Mouse (Mus musculus) C3H10T1/2 (cell line): ENCODE measurements around the gene Lgr6. TPM values are rescaled to one million over a fixed set of nuclear protein-coding genes. Genes with fewer than 3 reads are reported as not detected.

Source experiments
- polyA plus RNA-seq, 2 experiments: library from polyadenylated mRNA; unstranded; fragments of >200 nt; fragmentation: generic; extraction: Trizol; gene quantifications; one replicate each; pipeline ENCODE4 v1.2.1; 2012; ENCODE audit warnings: missing spikeins in 2 of 2

Lgr6 gene
- polyA plus RNA-seq: 1 to 10 TPM in 1 of 2 experiments, under 1 TPM in 1; 0.08 to 3.7 TPM

DNA sequence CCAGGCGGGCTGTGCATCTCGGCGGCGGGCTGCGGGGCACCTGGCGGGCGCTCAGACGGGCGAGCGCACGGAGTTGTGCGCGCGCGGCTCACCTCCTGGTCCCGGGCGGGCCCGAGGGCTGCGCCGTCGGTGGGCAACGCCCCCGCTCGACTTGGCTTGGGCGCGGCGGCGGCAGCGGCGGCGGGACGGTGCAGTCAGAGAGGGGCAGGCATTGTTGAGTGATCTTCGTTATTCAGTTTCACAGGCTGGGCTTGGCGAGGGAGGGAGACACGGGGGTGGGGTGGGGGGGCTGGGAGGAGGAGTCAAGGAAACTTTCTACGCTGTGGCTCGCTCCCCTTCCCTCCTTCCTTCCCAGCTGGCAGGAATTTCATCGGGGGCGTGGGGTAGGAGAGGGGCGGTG lies at the start of gene Lgr6:
Gene Lgr6 (minus strand): TSS at position 153 of the 400 bp plus-strand sequence.

DNA sequence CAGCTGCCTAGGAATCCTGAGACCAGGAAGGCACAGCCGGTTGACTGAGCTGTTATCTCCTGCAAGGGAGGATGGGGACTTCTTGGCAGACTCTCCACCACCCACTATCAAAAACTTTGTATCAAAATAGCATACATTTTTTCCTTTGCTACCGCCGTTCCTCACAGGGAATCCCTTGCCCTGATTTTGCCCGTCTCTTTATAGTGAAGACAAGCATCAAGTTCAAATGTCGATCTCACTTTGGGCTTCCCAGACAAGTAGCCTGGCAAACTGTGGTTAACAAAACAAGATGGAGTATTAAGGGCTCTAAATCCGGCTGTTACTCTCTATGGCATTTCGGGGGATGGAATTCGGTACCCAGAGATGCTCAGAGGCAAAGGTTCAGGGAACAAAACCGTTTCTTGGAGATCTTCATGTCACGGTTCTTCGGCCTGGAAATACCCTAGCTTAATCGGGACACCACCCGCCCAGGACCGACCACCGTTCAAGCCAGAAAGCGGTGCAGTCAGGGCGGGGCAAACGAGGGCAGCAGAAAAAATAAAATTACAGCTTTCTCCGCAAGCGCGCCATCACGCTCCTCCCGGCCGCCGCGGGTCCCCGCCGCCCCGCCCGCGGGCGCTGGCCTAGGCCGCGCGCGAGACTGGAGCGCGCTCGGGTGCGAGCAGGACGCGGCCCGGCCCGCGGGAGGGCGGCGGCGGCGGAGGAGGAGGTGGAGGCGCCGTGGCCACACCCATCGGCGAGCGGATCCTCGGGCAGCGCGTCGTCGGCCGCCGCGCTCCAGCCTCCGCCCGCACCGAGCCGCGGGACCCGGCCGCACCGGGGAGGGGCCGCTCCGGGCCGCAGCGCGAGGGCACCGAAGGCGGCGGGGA lies 41.2 kb upstream of the Lgr6 start, which contains the start of gene Arl8a:
Gene Arl8a (plus strand): TSS at position 748 of the 869 bp plus-strand sequence.

DNA sequence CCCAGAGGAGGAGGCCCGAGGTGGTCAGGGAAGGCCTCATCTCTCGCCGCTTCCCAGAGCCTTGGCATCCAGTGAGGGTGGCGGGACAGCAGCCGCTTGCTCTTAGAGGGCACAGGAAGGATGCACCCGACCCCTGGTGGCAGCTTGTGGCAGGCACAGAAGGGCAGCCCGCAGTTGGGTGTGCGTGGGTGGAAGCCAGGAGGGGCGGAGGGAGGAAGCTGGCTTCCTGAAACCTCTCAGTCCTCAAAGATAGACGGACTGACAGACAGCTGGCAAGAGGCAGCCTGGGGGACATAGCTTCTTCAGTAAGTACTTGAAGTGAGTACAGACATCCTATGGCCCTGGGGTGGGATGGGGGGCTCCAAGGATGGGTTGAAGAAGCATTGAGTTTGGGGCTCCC lies 27.4 kb upstream of the Lgr6 start, which contains the start of gene Ptpn7:
Gene Ptpn7 (plus strand): TSS at position 228 of the 400 bp plus-strand sequence.

DNA sequence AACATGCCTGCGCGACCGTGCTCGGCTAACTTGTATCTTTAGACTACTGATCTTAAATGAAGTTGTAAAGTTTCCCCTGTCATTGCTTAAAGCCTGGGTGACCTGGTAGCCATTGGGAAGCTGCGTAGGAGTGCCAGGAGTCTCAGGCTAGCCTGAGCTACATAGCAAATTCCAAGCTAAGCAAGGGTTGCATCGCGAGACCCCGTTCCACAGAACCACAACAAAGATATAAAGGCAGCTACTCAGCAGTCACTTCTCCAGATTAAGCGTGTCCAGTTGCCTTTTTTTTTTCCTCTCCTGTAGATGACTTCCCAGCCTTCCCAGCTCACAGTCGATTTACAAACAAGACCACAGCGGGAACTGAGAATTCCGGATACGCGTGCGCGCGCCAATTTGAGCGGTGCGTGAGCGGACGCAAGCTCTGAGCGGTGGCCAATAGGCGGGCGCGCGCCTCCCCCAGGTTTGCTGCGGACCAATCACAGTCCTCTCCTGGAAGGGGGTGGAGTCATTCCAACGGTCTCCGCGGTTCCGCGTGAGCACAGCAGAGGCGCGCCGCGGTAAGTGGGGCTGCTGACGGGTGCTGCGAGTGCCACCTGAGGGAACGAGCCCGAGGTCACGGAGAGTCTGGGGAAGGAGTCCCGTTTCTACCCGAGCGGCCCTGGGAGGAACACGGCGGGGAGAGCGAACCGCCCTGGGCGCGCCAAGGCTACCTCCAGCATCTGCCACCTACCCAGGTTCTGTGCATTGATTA lies 142.8 kb downstream of the Lgr6 start, which contains the start of gene Ube2t:
Gene Ube2t (plus strand): TSS at position 513 of the 751 bp plus-strand sequence.

DNA sequence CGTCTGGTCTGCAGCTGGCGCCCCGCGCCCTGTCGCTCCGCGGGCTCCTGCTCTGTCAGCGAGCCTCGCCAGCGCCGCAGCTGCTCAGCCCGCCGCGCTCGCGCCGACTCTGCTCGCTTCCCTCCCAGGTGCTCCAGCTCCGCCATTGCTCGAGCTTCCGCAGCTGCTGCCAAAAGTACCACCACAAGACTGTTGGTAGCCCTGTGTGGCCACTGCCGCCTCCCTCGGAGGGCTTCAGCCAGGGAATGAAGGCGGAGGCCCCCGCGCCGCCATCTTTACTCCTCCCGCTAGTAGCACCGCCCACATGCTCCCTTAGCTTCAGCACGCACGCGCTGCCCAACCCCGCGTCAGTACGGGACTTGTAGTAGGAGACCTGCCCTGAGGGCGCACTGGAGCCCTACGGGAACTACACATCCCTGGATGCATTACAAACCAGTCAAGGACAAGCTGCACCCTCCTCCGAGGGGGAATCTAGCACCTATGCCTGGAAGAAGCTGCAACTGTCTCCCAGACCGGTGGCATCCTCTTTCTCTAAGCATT lies 149.4 kb downstream of the Lgr6 start, which contains the start of gene Ppp1r12b:
Gene Ppp1r12b (minus strand): TSS at position 306 of the 540 bp plus-strand sequence.

Other genes starting within 250 kb of the Lgr6 start
- 1 to 10 TPM in 1 of 2 experiments, under 1 TPM in 1; 0.83 to 8.5 TPM for gene Ppp1r12b, start 149.3 kb downstream of the Lgr6 start, polyA plus RNA-seq
- 1 to 10 TPM; 3.4 to 6.4 TPM for gene Ube2t, start 142.7 kb downstream of the Lgr6 start, polyA plus RNA-seq
- under 1 TPM; 0.02 to 0.05 TPM for gene Ptpn7, start 27.4 kb upstream of the Lgr6 start, polyA plus RNA-seq
- gene Arl8a, start 41.5 kb upstream of the Lgr6 start, polyA plus RNA-seq: 10 to 100 TPM; 18.0 to 55.7 TPM
- gene Gpr37l1, start 62.4 kb upstream of the Lgr6 start, polyA plus RNA-seq: under 1 TPM in 1 of 2 experiments, not detected in 1; 0.05 TPM
- gene Elf3, start 153.3 kb upstream of the Lgr6 start, polyA plus RNA-seq: under 1 TPM; 0.02 to 0.06 TPM
- 10 to 100 TPM; 42.3 to 67.9 TPM for gene Rnpep, start 178.8 kb upstream of the Lgr6 start, polyA plus RNA-seq
- 10 to 100 TPM; 82.4 to 84.5 TPM for gene Timm17a, start 208.5 kb upstream of the Lgr6 start, polyA plus RNA-seq
- 1 to 10 TPM in 1 of 2 experiments, under 1 TPM in 1; 0.20 to 7.0 TPM for gene Lmod1, start 219.5 kb upstream of the Lgr6 start, polyA plus RNA-seq